Mouse (Mus musculus) left cerebral cortex, adult 6 months (tissue): ENCODE data around the gene Gm9945. TPM values are rescaled to one million over a fixed set of nuclear protein-coding genes. Genes with fewer than 3 reads are reported as not detected.

Experiments used
- long read RNA-seq, 2 experiments: library from polyadenylated mRNA; unstranded; transcript quantifications; one replicate each; pipeline ENCODE4 v2.0.0; 2019 to 2020
- polyA plus RNA-seq: library from polyadenylated mRNA; unstranded; fragments of <200 nt; fragmentation: Nextera tagmentation; gene quantifications from 2 replicates; pipeline ENCODE4 v1.2.3, GENCODE M21; 2021

Gene Gm9945
- polyA plus RNA-seq: 1.2 and 1.8 TPM in 2 replicates
- long read RNA-seq, experiment 1, transcript Gm9945-201 (1 exons, 932 nt): major isoform, 30 of 31 reads
- long read RNA-seq, experiment 1, partial matches to known transcripts: 0 of 31 reads
- long read RNA-seq, experiment 1, other reads (novel, unspliced or antisense): 1 of 31 reads
- long read RNA-seq, experiment 2, transcript Gm9945-201 (1 exons, 932 nt): major isoform, 27 of 30 reads
- long read RNA-seq, experiment 2, partial matches to known transcripts: 0 of 30 reads
- long read RNA-seq, experiment 2, other reads (novel, unspliced or antisense): 3 of 30 reads

DNA sequence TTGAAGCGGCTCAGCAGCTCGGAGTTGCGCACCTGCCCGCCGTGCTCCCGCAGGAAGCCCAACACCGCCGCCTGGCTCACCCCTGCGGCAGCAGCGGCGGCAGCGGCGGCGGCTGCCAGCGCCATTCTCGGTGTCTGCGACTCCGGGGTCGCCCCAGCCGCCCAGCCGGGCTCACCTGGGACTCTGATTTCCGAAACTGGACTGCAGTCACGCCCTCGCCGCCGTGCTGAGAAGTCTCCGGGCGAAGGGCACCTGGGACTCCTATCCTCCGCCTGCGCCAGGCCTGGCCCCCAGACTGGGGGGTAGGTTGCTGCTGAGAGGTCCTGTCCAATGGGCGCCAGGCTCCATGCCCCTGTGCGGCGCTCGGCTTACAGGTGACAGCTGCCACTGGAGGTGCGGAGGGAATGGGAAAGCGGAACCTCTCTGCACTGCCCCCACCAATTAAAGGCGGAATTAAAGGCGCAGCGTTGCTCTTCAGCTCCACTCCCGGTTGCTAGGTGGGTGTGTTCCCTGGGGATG is at the start of gene Gm9945, which contains the start of gene Sowaha:
TSS of gene Gm9945 (plus strand) at position 384 of the 519 bp plus-strand sequence.
TSS of gene Sowaha (minus strand) at position 492 of the 519 bp plus-strand sequence.

DNA sequence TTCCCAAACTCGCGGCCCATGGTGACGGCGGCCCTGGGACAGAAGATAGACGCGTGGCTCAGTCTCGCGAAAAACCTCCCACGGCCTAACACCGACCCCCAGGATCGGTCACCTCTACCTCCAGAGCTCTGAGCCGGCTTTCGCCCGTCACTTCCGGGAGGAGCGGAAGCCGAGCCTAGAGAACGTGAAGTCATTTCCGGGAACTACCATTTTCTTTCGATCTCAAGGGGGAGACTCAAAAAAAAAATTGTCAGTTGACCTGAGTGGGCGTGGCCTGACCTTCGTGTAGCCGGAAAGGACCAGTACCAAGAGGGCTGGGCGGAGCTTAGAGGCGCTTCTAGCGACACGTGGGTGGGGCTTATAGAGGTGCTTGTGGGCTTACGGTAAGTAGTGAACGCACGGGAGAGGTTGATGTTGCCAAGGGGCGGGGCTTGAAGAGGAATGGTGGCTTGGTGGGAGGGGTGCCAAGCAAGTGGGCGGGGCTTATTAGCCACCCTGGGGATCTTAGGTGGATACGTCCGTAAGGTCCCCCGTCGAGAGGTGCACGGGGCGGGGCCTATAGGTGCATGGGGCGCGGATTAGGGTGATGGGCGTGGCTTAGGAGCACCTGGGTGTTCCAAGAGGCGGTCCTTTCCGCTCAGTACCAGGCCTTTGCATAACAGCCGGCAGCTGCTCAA is 49.2 kb upstream of the Gm9945 start, which contains the start of the genes Uqcrq and Gdf9:
TSS of gene Uqcrq (minus strand) at position 162 of the 677 bp plus-strand sequence.
TSS of gene Gdf9 (plus strand) at position 354 of the 677 bp plus-strand sequence.

DNA sequence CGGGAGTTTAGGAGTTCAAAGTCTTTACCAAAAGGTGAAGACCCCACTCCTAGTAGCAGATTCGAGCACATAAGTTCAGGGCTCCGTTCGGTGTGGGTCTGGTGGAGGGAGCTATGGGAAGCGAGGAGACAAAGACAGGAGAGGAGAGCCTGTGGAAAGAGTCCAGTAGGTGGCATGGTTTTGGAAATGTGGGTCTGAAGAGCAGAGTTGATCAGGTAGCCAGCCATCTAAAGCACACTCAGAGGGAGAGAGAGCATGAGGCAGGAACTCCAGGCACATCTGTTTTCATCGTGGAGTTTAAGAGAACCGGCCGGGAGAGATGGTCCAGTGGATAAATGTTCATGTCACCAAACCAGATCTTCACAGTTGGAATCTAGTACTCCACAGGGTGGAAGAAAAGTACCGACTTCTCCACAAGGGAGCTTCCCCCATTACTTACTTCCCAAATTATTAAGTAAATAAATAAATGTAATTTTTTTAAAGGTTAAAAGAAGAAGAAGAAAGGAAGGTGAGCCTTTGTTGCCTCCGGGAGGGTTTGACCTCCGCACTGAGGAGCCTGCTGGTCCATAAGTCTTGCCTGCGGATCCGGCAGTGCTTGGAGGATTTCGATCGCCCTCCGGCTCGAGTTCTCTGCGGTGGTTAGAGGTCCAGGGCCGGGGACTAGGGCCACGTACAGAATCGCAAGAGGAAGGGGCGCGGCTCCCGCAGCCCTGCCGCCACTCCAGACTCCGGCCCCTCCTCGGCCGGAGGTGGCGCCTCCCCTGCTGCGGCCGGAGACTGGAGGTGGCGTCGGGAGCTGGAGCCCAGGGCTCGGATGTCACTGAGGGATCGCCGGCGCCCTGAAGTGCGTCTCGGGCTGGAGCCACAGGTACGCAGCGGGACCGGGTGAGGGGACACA is 23.2 kb upstream of the Gm9945 start, which contains the start of the genes Gm10447 and Shroom1:
TSS of gene Gm10447 (minus strand) at position 637 of the 898 bp plus-strand sequence.
TSS of gene Shroom1 (plus strand) at position 732 of the 898 bp plus-strand sequence.

DNA sequence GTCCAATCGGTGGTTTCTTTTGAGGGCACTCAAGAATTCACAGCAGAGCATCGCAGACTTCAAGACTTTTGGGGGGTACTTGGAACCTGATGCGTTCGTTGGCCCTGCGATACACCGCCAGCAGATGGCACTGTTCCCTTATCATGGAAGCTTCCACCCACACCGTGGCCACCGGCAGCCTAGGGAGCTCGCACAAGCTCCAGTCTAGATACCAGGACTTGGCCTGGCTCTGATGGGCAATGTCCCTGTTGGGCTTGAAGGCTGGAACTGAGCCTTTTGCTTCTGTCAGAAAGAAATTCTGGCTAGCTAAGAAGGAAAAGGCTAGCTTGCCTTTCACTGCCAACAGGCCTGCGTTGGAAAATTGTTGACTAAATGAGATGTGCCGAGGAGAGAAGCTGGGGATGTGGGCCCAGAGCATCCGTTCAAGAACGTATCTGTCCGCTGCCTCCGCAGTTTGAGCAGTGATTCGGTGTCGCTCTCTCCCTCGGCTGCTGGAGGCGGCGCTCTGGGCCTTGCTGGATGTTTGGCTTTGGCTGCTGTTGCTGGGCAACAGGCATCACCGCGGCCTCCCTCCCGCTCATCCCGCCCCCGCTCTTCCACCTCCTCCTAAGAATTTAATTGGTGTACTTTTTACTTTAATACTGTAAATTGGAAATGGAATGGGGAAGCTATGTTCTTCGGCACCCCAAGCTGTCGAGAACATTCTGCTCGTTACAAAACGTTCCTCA is 9.8 kb upstream of the Gm9945 start, which contains the start of gene Gm9837:
TSS of gene Gm9837 (minus strand) at position 512 of the 728 bp plus-strand sequence.

DNA sequence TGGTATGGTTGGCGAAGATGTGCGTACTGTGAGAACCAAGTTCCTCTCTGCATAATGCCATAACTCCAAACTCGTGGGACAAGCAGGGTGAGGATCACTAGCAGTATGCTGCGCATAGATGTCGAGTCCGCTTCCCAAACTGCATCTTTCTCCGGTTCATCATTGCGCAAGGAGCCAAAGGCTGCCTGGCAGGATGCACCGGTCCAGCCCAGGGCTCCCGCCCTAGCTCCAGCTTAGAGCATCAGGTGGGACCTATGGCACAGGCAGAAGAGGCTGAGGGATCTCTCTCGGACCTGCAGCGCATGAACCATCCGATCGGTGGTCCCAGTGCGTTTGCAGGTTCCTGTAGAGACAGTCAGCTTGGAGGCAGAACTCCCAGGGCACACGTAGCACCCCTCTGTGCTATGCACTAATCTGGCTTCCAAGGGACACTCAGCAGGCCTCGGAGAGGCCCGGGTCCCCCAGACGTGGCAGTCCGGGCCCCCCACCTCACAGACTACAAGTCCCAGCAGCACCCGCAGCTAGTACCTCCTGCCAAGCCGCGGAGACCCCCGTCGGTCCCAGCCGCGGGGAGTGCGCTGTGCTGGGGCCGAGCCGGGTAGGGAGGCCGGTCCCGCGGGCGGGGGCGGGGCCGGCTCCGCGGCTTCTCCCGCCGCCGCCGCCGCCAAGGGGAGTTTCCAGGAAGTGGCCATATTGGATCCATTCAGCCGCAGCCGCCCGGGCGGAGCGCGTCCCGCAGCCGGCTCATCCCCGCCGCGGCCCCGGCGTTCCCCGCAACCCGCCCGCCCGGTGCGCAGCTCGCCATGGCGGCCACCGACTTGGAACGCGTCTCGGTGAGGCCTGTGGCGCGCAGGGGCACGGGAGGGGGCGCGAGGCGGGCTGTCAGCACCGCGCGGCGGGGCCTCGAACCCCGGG is 39.5 kb downstream of the Gm9945 start, which contains the start of gene Sept8:
TSS of gene Sept8 (plus strand) at position 51 of the 915 bp plus-strand sequence.

Other genes with a start within 250 kb of the Gm9945 start
- gene Hspa4, start 179.7 kb upstream of the Gm9945 start, polyA plus RNA-seq: 32.3 and 41.1 TPM in 2 replicates
- gene Zcchc10, start 155.5 kb upstream of the Gm9945 start, polyA plus RNA-seq: 9.1 and 10.6 TPM in 2 replicates
- gene Aff4, start 129.3 kb upstream of the Gm9945 start, polyA plus RNA-seq: 7.5 and 59.8 TPM in 2 replicates
- gene Leap2, start 57.0 kb upstream of the Gm9945 start, polyA plus RNA-seq: not detected in 2 replicates
- gene Uqcrq, start 49.3 kb upstream of the Gm9945 start, polyA plus RNA-seq: 1,761 and 1,964 TPM in 2 replicates
- 1.1 and 1.5 TPM in 2 replicates for gene Gdf9, start 49.1 kb upstream of the Gm9945 start, polyA plus RNA-seq
- 0.04 TPM in 1 of 2 replicates, not detected in the other for gene Gm10447, start 23.1 kb upstream of the Gm9945 start, polyA plus RNA-seq
- 4.1 and 4.4 TPM in 2 replicates for gene Shroom1, start 23.0 kb upstream of the Gm9945 start, polyA plus RNA-seq
- not detected in 2 replicates for gene Gm9837, start 9.7 kb upstream of the Gm9945 start, polyA plus RNA-seq
- 31.2 and 38.6 TPM in 2 replicates for gene Sowaha, start 108 bp downstream of the Gm9945 start, polyA plus RNA-seq
- gene Sept8, start 39.1 kb downstream of the Gm9945 start, polyA plus RNA-seq: 129 and 140 TPM in 2 replicates
- gene Kif3a, start 87.2 kb downstream of the Gm9945 start, polyA plus RNA-seq: 119 and 137 TPM in 2 replicates
- 0.58 TPM in 1 of 2 replicates, not detected in the other for gene Il4, start 138.5 kb downstream of the Gm9945 start, polyA plus RNA-seq
- not detected in 2 replicates for gene Il13, start 154.5 kb downstream of the Gm9945 start, polyA plus RNA-seq
- 4.7 and 6.5 TPM in 2 replicates for gene Rad50, start 227.2 kb downstream of the Gm9945 start, polyA plus RNA-seq
- gene Il5, start 240.6 kb downstream of the Gm9945 start, polyA plus RNA-seq: not detected in 2 replicates